Mouse (Mus musculus): ENCODE measurements at regions not wholly inside any gene's neighbourhood (a gene's known extent, or its start where the extent isn't known, plus 50 kb on each side); places are given as distances from the start of the nearest gene placed in this dataset.

GRCm38 (mm10) chr4:69852637-69853036 is 557.6 kb downstream of the Cdk5rap2 start:
- Histone ChIP-seq H3K27me3 (ENCODE audit: control insufficient read depth, insufficient read depth, low read length) (no peaks in the 10 kb centered on the region), H3K9ac (ENCODE audit: low read length) (no peak overlapping the region), H3K4me3 (ENCODE audit: low read length) (no peak overlapping the region), H3K4me1 (ENCODE audit: control insufficient read depth, insufficient read depth, low read length) (no peaks in the 10 kb centered on the region), H3K4me2 (ENCODE audit: low read depth, low read length) (no peak overlapping the region), H3K9me3 (replicated peaks; ENCODE audit: control insufficient read depth, low read length) (no peaks in the 10 kb centered on the region), H3K36me3 (ENCODE audit: control insufficient read depth, insufficient read depth) (no peaks in the 10 kb centered on the region), H3K27ac (ENCODE audit: low read length) (no peak overlapping the region)
- ATAC-seq (replicated peaks; ENCODE audit: extremely low read depth, insufficient read depth, low FRiP score): no peak
- WGBS: 69% methylated on average over 1 of the region's 1 CpGs

GRCm38 (mm10) chr4:69849423-69849822 is 560.8 kb downstream of the Cdk5rap2 start:
- H3K27me3 ChIP-seq (ENCODE audit: control insufficient read depth, insufficient read depth, low read length): no peaks in the 10 kb centered on the region
- H3K9ac ChIP-seq (ENCODE audit: low read length): no peak overlapping the region
- no peak for ATAC-seq (replicated peaks; ENCODE audit: extremely low read depth, insufficient read depth, low FRiP score)
- no peak overlapping the region for H3K4me2 ChIP-seq (ENCODE audit: low read depth, low read length)
- no peaks in the 10 kb centered on the region for H3K9me3 ChIP-seq (replicated peaks; ENCODE audit: control insufficient read depth, low read length)
- H3K4me1 ChIP-seq (ENCODE audit: control insufficient read depth, insufficient read depth, low read length): no peaks in the 10 kb centered on the region
- 90% methylated on average over 3 of the region's 3 CpGs for WGBS
- H3K4me3 ChIP-seq (ENCODE audit: low read length): no peak overlapping the region
- no peak overlapping the region for H3K27ac ChIP-seq (ENCODE audit: low read length)
- no peaks in the 10 kb centered on the region for H3K36me3 ChIP-seq (ENCODE audit: control insufficient read depth, insufficient read depth)

- no peak for ATAC-seq (replicated peaks; ENCODE audit: extremely low read depth, insufficient read depth, low FRiP score)
- no peak overlapping the region for H3K4me2 ChIP-seq (ENCODE audit: low read depth, low read length)
- WGBS: 69% methylated on average over 9 of the region's 9 CpGs
- no peaks in the 10 kb centered on the region for H3K27me3 ChIP-seq (ENCODE audit: control insufficient read depth, insufficient read depth, low read length)
- no peak overlapping the region for H3K9ac ChIP-seq (ENCODE audit: low read length)
- H3K9me3 ChIP-seq (replicated peaks; ENCODE audit: control insufficient read depth, low read length): no peaks in the 10 kb centered on the region
- no peaks in the 10 kb centered on the region for H3K36me3 ChIP-seq (ENCODE audit: control insufficient read depth, insufficient read depth)
- no peak overlapping the region for H3K4me3 ChIP-seq (ENCODE audit: low read length)
- H3K4me1 ChIP-seq (ENCODE audit: control insufficient read depth, insufficient read depth, low read length): no peaks in the 10 kb centered on the region
- no peak overlapping the region for H3K27ac ChIP-seq (ENCODE audit: low read length)
Measured at GRCm38 (mm10) chr4:69839868-69840267, 570.4 kb downstream of the Cdk5rap2 start.

- Histone ChIP-seq H3K36me3 (ENCODE audit: control insufficient read depth, insufficient read depth) (no peaks in the 10 kb centered on the region), H3K4me3 (ENCODE audit: low read length) (no peak overlapping the region), H3K9ac (ENCODE audit: low read length) (no peak overlapping the region), H3K9me3 (replicated peaks; ENCODE audit: control insufficient read depth, low read length) (no peaks in the 10 kb centered on the region), H3K4me1 (ENCODE audit: control insufficient read depth, insufficient read depth, low read length) (no peaks in the 10 kb centered on the region), H3K27ac (ENCODE audit: low read length) (no peak overlapping the region), H3K4me2 (ENCODE audit: low read depth, low read length) (no peak overlapping the region), H3K27me3 (ENCODE audit: control insufficient read depth, insufficient read depth, low read length) (no peaks in the 10 kb centered on the region)
- 48% methylated on average over 4 of the region's 4 CpGs for WGBS
- ATAC-seq (replicated peaks; ENCODE audit: extremely low read depth, insufficient read depth, low FRiP score): no peak
Measured at GRCm38 (mm10) chr4:69838940-69839339, 571.3 kb downstream of the Cdk5rap2 start.

- H3K4me2 ChIP-seq (ENCODE audit: low read depth, low read length): no peak overlapping the region
- WGBS: 42% methylated on average over 3 of the region's 3 CpGs
- H3K4me3 ChIP-seq (ENCODE audit: low read length): no peak overlapping the region
- H3K27me3 ChIP-seq (ENCODE audit: control insufficient read depth, insufficient read depth, low read length): no peaks in the 10 kb centered on the region
- no peaks in the 10 kb centered on the region for H3K9me3 ChIP-seq (replicated peaks; ENCODE audit: control insufficient read depth, low read length)
- no peak for ATAC-seq (replicated peaks; ENCODE audit: extremely low read depth, insufficient read depth, low FRiP score)
- no peaks in the 10 kb centered on the region for H3K36me3 ChIP-seq (ENCODE audit: control insufficient read depth, insufficient read depth)
- no peak overlapping the region for H3K9ac ChIP-seq (ENCODE audit: low read length)
- H3K4me1 ChIP-seq (ENCODE audit: control insufficient read depth, insufficient read depth, low read length): no peaks in the 10 kb centered on the region
- no peak overlapping the region for H3K27ac ChIP-seq (ENCODE audit: low read length)
Measured at GRCm38 (mm10) chr4:69824903-69825268, 585.4 kb downstream of the Cdk5rap2 start.

GRCm38 (mm10) chr4:69824215-69824902 is 585.9 kb downstream of the Cdk5rap2 start:
- H3K9me3 ChIP-seq (replicated peaks; ENCODE audit: control insufficient read depth, low read length): no peaks in the 10 kb centered on the region
- H3K36me3 ChIP-seq (ENCODE audit: control insufficient read depth, insufficient read depth): no peaks in the 10 kb centered on the region
- no peaks in the 10 kb centered on the region for H3K4me1 ChIP-seq (ENCODE audit: control insufficient read depth, insufficient read depth, low read length)
- no peak overlapping the region for H3K4me3 ChIP-seq (ENCODE audit: low read length)
- no peaks in the 10 kb centered on the region for H3K27me3 ChIP-seq (ENCODE audit: control insufficient read depth, insufficient read depth, low read length)
- H3K9ac ChIP-seq (ENCODE audit: low read length): no peak overlapping the region
- no peak for ATAC-seq (replicated peaks; ENCODE audit: extremely low read depth, insufficient read depth, low FRiP score)
- no peak overlapping the region for H3K4me2 ChIP-seq (ENCODE audit: low read depth, low read length)
- WGBS: 46% methylated on average over 6 of the region's 6 CpGs
- no peak overlapping the region for H3K27ac ChIP-seq (ENCODE audit: low read length)

GRCm38 (mm10) chr4:69823311-69823940 is 586.8 kb downstream of the Cdk5rap2 start:
- Histone ChIP-seq H3K4me2 (ENCODE audit: low read depth, low read length) (no peak overlapping the region), H3K4me3 (ENCODE audit: low read length) (no peak overlapping the region), H3K36me3 (ENCODE audit: control insufficient read depth, insufficient read depth) (no peaks in the 10 kb centered on the region), H3K27ac (ENCODE audit: low read length) (no peak overlapping the region), H3K9ac (ENCODE audit: low read length) (no peak overlapping the region), H3K4me1 (ENCODE audit: control insufficient read depth, insufficient read depth, low read length) (no peaks in the 10 kb centered on the region), H3K9me3 (replicated peaks; ENCODE audit: control insufficient read depth, low read length) (no peaks in the 10 kb centered on the region), H3K27me3 (ENCODE audit: control insufficient read depth, insufficient read depth, low read length) (no peaks in the 10 kb centered on the region)
- ATAC-seq (replicated peaks; ENCODE audit: extremely low read depth, insufficient read depth, low FRiP score): no peak
- 7% methylated on average over 1 of the region's 1 CpGs for whole genome bisulfite sequencing

GRCm38 (mm10) chr4:69818885-69819284 is 591.4 kb downstream of the Cdk5rap2 start:
- Histone ChIP-seq H3K4me2 (ENCODE audit: low read depth, low read length) (no peak overlapping the region), H3K9ac (ENCODE audit: low read length) (no peak overlapping the region), H3K4me1 (ENCODE audit: control insufficient read depth, insufficient read depth, low read length) (no peaks in the 10 kb centered on the region), H3K4me3 (ENCODE audit: low read length) (no peak overlapping the region), H3K27me3 (ENCODE audit: control insufficient read depth, insufficient read depth, low read length) (no peaks in the 10 kb centered on the region), H3K36me3 (ENCODE audit: control insufficient read depth, insufficient read depth) (no peaks in the 10 kb centered on the region), H3K9me3 (replicated peaks; ENCODE audit: control insufficient read depth, low read length) (no peaks in the 10 kb centered on the region), H3K27ac (ENCODE audit: low read length) (no peak overlapping the region)
- WGBS: 46% methylated on average over 3 of the region's 3 CpGs
- no peak for ATAC-seq (replicated peaks; ENCODE audit: extremely low read depth, insufficient read depth, low FRiP score)

GRCm38 (mm10) chr4:69785481-69786050 is 624.7 kb downstream of the Cdk5rap2 start:
- no peaks in the 10 kb centered on the region for H3K27me3 ChIP-seq (ENCODE audit: control insufficient read depth, insufficient read depth, low read length)
- H3K4me1 ChIP-seq (ENCODE audit: control insufficient read depth, insufficient read depth, low read length): no peaks in the 10 kb centered on the region
- WGBS: 74% methylated on average over 7 of the region's 7 CpGs

More at GRCm38 (mm10) chr4:69785481-69786050, 624.7 kb downstream of the Cdk5rap2 start:
- no peak for ATAC-seq (replicated peaks; ENCODE audit: extremely low read depth, insufficient read depth, low FRiP score)
- H3K27ac ChIP-seq (ENCODE audit: low read length): no peak overlapping the region
- H3K9ac ChIP-seq (ENCODE audit: low read length): no peak overlapping the region
- no peak overlapping the region for H3K4me3 ChIP-seq (ENCODE audit: low read length)
- no peaks in the 10 kb centered on the region for H3K36me3 ChIP-seq (ENCODE audit: control insufficient read depth, insufficient read depth)
- no peaks in the 10 kb centered on the region for H3K9me3 ChIP-seq (replicated peaks; ENCODE audit: control insufficient read depth, low read length)
- no peak overlapping the region for H3K4me2 ChIP-seq (ENCODE audit: low read depth, low read length)

All from heart, embryonic 16.5 days (tissue).